Mouse (Mus musculus): ENCODE data around the gene Cdc7. TPM values are rescaled to one million over a fixed set of nuclear protein-coding genes. Genes with fewer than 3 reads are reported as not detected.

Cdc7 gene
- total RNA-seq, 1 experiment from 2014 or later, result 7.6 TPM

GRCm38 (mm10) chr5:107019057-107019456 is 54.9 kb downstream of the Cdc7 start:
- no peak for ATAC-seq (replicated peaks; ENCODE audit: insufficient number of reproducible peaks, low FRiP score, low TSS enrichment, poor library complexity, severe bottlenecking)

- ATAC-seq (replicated peaks; ENCODE audit: insufficient number of reproducible peaks, low FRiP score, low TSS enrichment, poor library complexity, severe bottlenecking), result no peak
Observed at GRCm38 (mm10) chr5:107019904-107020303, 55.8 kb downstream of the Cdc7 start.

GRCm38 (mm10) chr5:107020366-107020765 is 56.2 kb downstream of the Cdc7 start:
- ATAC-seq (replicated peaks; ENCODE audit: insufficient number of reproducible peaks, low FRiP score, low TSS enrichment, poor library complexity, severe bottlenecking), result no peak

GRCm38 (mm10) chr5:107021291-107022063 is 57.4 kb downstream of the Cdc7 start:
- ATAC-seq (replicated peaks; ENCODE audit: insufficient number of reproducible peaks, low FRiP score, low TSS enrichment, poor library complexity, severe bottlenecking), result no peak

GRCm38 (mm10) chr5:107022064-107022428 is 57.9 kb downstream of the Cdc7 start:
- ATAC-seq (replicated peaks; ENCODE audit: insufficient number of reproducible peaks, low FRiP score, low TSS enrichment, poor library complexity, severe bottlenecking), result no peak

- no peak for ATAC-seq (replicated peaks; ENCODE audit: insufficient number of reproducible peaks, low FRiP score, low TSS enrichment, poor library complexity, severe bottlenecking)
Observed at GRCm38 (mm10) chr5:107023951-107024350, 59.8 kb downstream of the Cdc7 start.

- ATAC-seq (replicated peaks; ENCODE audit: insufficient number of reproducible peaks, low FRiP score, low TSS enrichment, poor library complexity, severe bottlenecking), result no peak
Observed at GRCm38 (mm10) chr5:107025371-107025770, 61.2 kb downstream of the Cdc7 start.

- no peak for ATAC-seq (replicated peaks; ENCODE audit: insufficient number of reproducible peaks, low FRiP score, low TSS enrichment, poor library complexity, severe bottlenecking)
Observed at GRCm38 (mm10) chr5:107025809-107026208, 61.7 kb downstream of the Cdc7 start.

GRCm38 (mm10) chr5:107027616-107028015 is 63.5 kb downstream of the Cdc7 start:
- ATAC-seq (replicated peaks; ENCODE audit: insufficient number of reproducible peaks, low FRiP score, low TSS enrichment, poor library complexity, severe bottlenecking), result no peak

GRCm38 (mm10) chr5:107028557-107028956 is 64.4 kb downstream of the Cdc7 start:
- ATAC-seq (replicated peaks; ENCODE audit: insufficient number of reproducible peaks, low FRiP score, low TSS enrichment, poor library complexity, severe bottlenecking), result no peak

- no peak for ATAC-seq (replicated peaks; ENCODE audit: insufficient number of reproducible peaks, low FRiP score, low TSS enrichment, poor library complexity, severe bottlenecking)
Observed at GRCm38 (mm10) chr5:107029801-107030200, 65.7 kb downstream of the Cdc7 start.

GRCm38 (mm10) chr5:107030821-107031220 is 66.7 kb downstream of the Cdc7 start:
- ATAC-seq (replicated peaks; ENCODE audit: insufficient number of reproducible peaks, low FRiP score, low TSS enrichment, poor library complexity, severe bottlenecking), result no peak

Other genes starting within 250 kb of the Cdc7 start
- 0.19 TPM in 1 of 3 replicates, not detected in the others for gene Hfm1, start 38.0 kb upstream of the Cdc7 start, total RNA-seq (2017)